Mouse (Mus musculus) midbrain, embryonic 13.5 days (tissue): Measurements from ENCODE around the gene Speer4e. TPM values are rescaled to one million over a fixed set of nuclear protein-coding genes. Genes with fewer than 3 reads are reported as not detected.
"Not testable (repeated sequence)": the region's sequence is repeated elsewhere in the genome, so short reads cannot be mapped to it uniquely, and the experiment has no call there.

Source experiments
- ATAC-seq: fragments of 200-750 bp; cut with Nextera tagmentation; 2 replicates; pipeline ENCODE4 v1.8.0; 2017; ENCODE audit warnings: mild to moderate bottlenecking, moderate TSS enrichment, moderate library complexity
- H3K27ac ChIP-seq: fragments of 300-500 bp; sonication (generic); 2 replicates; pipeline ENCODE4 v1.5.1; 2015; ENCODE audit warnings: inconsistent platforms, mild to moderate bottlenecking, moderate library complexity
- H3K27me3 ChIP-seq: fragments of 300-500 bp; sonication (generic); 2 replicates; pipeline ENCODE4 v1.6.1; 2015; ENCODE audit warnings: mild to moderate bottlenecking, inconsistent platforms
- H3K36me3 ChIP-seq: fragments of 300-500 bp; sonication (generic); 2 replicates; pipeline ENCODE4 v1.6.1; 2015; ENCODE audit warnings: mild to moderate bottlenecking, inconsistent platforms
- H3K4me1 ChIP-seq: fragments of 300-500 bp; sonication (generic); replicated peaks from 2 replicates; pipeline ENCODE4 v1.6.1; 2015; ENCODE audit warnings: inconsistent platforms
- H3K4me2 ChIP-seq: fragments of 300-500 bp; sonication (generic); replicated peaks from 2 replicates; pipeline ENCODE4 v1.6.1; 2015; ENCODE audit warnings: moderate library complexity, mild to moderate bottlenecking, inconsistent platforms
- H3K4me3 ChIP-seq: fragments of 300-500 bp; sonication (generic); replicated peaks from 2 replicates; pipeline ENCODE4 v1.5.1; 2015; ENCODE audit warnings: mild to moderate bottlenecking, inconsistent platforms
- H3K9ac ChIP-seq: fragments of 300-500 bp; sonication (generic); replicated peaks from 2 replicates; pipeline ENCODE4 v1.6.1; 2015; ENCODE audit warnings: mild to moderate bottlenecking, inconsistent platforms
- H3K9me3 ChIP-seq: fragments of 300-500 bp; sonication (generic); 2 replicates; pipeline ENCODE4 v1.6.1; 2016; ENCODE audit warnings: mild to moderate bottlenecking, inconsistent platforms
- WGBS: fragments of 180-500 bp; shearing (Covaris S2); methylation state at CpG from one replicate; pipeline ENCODE4 v1.1.7; 2015; 5-methylcytosine and 5-hydroxymethylcytosine counted together
- polyA plus RNA-seq: library from polyadenylated mRNA; unstranded; fragments of >200 nt; fragmentation: Nextera tagmentation; extraction: Ambion mirVana; gene quantifications from 2 replicates; pipeline ENCODE4 v1.2.1, GENCODE M21; 2015

The Speer4e gene
- polyA plus RNA-seq, 1 experiment from 2014 or later: not detected

DNA sequence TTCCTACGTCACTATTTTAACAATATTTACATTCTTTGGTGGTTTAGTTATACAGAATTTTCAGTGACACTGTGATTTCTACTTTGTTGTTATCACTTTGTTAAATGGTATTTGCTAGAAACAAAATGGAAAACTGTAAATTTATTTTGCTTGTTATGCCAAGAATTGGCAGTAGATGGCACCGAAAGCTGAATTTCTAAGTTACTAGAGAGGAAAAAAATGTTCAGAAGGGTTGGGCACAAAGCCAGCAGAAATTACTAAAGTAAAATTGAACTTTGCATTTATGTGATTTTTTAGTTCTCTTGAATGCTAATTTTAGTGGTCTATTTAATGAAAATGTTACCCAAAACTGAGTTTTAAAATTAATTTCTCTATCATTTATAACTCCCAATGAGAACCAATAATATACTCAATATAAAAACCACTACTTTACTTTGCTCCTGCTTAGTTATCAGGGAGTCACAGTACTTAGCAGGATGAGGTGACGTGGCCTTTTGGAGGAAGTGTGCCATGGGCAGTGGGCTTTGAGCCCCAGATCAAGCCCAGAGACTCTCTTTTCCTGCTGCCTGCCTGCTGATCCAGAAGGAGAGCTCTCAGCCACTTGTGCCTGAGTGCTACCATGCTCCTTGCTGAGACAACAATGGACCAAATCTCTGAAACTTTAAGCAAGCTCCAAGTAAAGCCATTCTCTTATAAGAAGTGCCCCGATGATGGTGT is 9.4 kb upstream of the Speer4e start:
- not testable (repeated sequence) for H3K9ac ChIP-seq, H3K27me3 ChIP-seq, H3K36me3 ChIP-seq, H3K4me3 ChIP-seq, H3K27ac ChIP-seq, H3K4me2 ChIP-seq, ATAC-seq, H3K4me1 ChIP-seq
- WGBS: 57% methylated on average over 4 of the region's 4 CpGs
- H3K9me3 ChIP-seq: peaks cover 24% of the 10 kb centered on the region

DNA sequence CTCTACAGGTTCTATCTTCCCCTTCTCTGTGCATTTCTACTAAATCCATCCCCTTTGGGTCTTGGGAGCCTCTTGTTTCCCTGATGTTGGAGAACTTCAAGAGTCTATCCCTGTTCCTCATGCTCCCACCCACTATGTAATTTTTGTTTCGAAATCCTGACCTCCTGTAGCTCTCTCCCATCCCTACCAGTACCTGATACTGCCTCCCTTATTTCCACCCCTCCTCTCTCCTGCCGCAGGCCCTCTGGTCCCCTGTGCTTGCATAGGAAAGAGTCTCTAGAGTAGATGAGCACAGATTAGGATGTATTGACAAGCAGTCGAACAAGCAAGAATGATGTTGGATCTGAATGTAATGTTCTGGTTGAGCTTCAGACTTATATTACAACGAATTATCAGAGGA is 7.3 kb upstream of the Speer4e start:
- not testable (repeated sequence) for H3K36me3 ChIP-seq, H3K9ac ChIP-seq, H3K4me3 ChIP-seq, H3K27ac ChIP-seq, H3K4me1 ChIP-seq, H3K27me3 ChIP-seq, H3K4me2 ChIP-seq
- peak; percentile 50; the same call in 1 of the 2 replicates for ATAC-seq
- WGBS: 63% methylated on average over 4 of the region's 4 CpGs
- H3K9me3 ChIP-seq: peaks cover 15% of the 10 kb centered on the region

DNA sequence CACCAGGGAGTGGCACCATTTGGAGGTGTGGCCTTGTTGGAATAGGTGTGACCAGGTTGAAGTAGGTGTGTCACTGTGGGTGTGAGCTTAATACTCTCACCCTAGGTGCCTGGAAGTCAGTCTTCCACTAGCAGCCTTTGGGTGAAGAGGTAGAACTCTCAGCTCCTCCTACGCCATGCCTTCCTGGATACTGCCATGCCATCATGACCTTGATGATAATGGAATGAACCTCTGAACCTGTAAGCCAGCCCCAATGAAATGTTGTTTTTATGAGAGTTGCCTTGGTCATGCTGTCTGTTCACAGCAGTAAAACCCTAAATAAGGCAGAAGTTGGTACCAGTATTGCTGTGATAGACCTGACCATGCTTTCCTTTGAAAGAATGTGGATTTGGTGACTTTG is 2.8 kb upstream of the Speer4e start:
- peaks cover 15% of the 10 kb centered on the region for H3K9me3 ChIP-seq
- not testable (repeated sequence) for H3K27ac ChIP-seq, H3K4me3 ChIP-seq, H3K36me3 ChIP-seq, H3K27me3 ChIP-seq, H3K4me2 ChIP-seq, H3K9ac ChIP-seq, H3K4me1 ChIP-seq, ATAC-seq
- WGBS: 94% methylated on average over 1 of the region's 1 CpGs

DNA sequence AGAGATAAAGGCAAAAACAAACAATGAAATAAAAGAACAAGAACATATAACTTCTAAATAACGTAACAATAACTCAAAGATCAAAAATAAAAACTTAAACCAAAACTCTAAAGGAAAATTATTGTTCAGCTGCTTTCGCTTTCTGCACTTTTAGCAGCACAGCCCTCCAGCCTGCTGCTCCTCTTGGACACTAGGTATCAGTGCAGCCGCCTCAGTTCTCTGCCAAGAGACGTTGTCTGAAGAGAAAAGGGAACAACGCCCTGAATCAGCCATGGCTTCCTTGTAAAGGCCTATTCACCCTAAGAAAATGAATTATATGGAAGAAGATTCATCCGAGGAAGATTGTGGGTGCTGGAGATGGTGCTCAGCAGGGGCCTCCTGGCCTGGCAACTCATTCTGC is 4.5 kb downstream of the Speer4e start:
- H3K9ac ChIP-seq, H3K27me3 ChIP-seq, H3K4me2 ChIP-seq, H3K36me3 ChIP-seq, H3K4me3 ChIP-seq, ATAC-seq, H3K4me1 ChIP-seq, H3K27ac ChIP-seq: not testable (repeated sequence)
- WGBS: 75% methylated on average over 5 of the region's 6 CpGs
- peaks cover 12% of the 10 kb centered on the region for H3K9me3 ChIP-seq

DNA sequence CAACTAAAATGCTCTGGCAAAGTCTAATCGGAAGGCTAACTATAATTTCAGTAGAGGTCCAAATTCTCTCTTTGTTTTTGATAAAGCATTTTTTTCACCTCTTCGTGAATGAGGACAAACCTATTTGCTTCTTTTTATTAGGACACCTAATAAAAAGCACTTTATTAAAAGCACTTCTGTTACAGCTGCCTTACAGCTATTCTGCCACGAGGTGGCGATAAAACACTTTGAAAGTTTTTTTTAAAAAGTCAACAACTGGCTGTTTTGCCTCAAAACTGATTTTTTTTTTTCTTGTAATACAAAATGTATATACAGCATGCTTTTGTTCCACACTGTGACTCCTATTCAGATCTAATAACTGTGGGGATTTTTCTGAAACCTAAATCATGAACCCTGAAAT is 11.2 kb downstream of the Speer4e start:
- H3K4me3 ChIP-seq, H3K4me1 ChIP-seq, H3K27ac ChIP-seq, H3K9ac ChIP-seq, H3K27me3 ChIP-seq, H3K4me2 ChIP-seq, H3K36me3 ChIP-seq, ATAC-seq, H3K9me3 ChIP-seq: not testable (repeated sequence)
- WGBS: 33% methylated on average over 4 of the region's 4 CpGs

DNA sequence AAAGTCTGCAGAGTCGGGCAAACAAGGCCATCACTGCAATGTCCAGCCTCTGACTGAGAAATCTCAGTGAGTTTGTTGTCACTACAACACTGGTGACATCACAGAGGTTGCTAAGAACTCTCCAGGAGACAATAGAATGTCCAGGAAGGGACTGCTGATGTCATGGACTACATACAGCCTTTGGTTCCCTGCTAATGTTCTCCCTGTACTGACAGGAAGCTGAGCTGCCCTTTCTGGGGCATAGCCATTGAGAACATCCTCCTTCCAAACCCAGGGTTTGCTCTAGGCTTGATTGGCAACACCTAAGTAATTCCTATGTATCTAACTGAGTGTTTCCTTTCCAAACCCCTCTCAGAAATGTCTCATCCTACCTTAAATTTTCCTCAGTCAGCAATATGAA is 23.4 kb downstream of the Speer4e start, which contains the start of gene Gm9758:
Gm9758 (minus strand) TSS at position 101 of the 400 bp plus-strand sequence.
- not testable (repeated sequence) for H3K4me3 ChIP-seq, H3K27me3 ChIP-seq, H3K9ac ChIP-seq, H3K9me3 ChIP-seq, H3K36me3 ChIP-seq, H3K27ac ChIP-seq, ATAC-seq, H3K4me2 ChIP-seq, H3K4me1 ChIP-seq
- WGBS: 48% methylated on average over 1 of the region's 1 CpGs

DNA sequence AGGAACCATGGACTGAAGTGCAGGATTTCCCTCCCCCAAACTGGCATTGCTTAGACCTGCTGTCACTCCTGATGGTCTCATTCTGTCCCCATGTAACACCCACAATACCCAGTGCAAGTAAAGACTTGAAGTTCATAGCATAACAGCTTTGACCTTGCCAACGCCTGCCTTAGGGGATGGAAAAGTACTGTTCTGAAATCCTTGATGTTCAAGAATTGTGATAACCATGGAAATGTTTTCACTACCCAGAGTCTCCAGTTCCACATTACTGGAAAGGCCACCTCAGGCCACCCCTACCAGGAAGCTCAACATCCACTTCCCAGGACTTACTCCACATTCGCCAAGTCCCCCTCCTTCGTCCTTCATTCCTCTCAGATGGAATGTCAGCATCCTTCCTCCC is 23.9 kb downstream of the Speer4e start:
- H3K9me3 ChIP-seq, H3K4me2 ChIP-seq, H3K4me1 ChIP-seq, ATAC-seq, H3K27ac ChIP-seq, H3K9ac ChIP-seq, H3K36me3 ChIP-seq, H3K4me3 ChIP-seq, H3K27me3 ChIP-seq: not testable (repeated sequence)
- 67% methylated on average over 2 of the region's 3 CpGs for WGBS

DNA sequence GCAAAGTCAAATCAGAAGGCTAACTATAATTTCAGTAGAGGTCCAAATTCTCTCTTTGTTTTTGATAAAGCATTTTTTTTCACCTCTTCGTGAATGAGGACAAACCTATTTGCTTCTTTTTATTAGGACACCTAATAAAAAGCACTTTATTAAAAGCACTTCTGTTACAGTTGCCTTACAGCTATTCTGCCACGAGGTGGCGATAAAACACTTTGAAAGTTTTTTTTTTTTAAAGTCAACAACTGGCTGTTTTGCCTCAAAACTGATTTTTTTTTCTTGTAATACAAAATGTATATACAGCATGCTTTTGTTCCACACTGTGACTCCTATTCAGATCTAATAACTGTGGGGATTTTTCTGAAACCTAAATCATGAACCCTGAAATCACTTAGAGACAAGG is 34.7 kb downstream of the Speer4e start:
- H3K4me3 ChIP-seq, H3K27ac ChIP-seq, H3K9ac ChIP-seq, H3K27me3 ChIP-seq, H3K9me3 ChIP-seq, H3K4me1 ChIP-seq, H3K4me2 ChIP-seq, ATAC-seq, H3K36me3 ChIP-seq: not testable (repeated sequence)
- WGBS: 15% methylated on average over 3 of the region's 3 CpGs

DNA sequence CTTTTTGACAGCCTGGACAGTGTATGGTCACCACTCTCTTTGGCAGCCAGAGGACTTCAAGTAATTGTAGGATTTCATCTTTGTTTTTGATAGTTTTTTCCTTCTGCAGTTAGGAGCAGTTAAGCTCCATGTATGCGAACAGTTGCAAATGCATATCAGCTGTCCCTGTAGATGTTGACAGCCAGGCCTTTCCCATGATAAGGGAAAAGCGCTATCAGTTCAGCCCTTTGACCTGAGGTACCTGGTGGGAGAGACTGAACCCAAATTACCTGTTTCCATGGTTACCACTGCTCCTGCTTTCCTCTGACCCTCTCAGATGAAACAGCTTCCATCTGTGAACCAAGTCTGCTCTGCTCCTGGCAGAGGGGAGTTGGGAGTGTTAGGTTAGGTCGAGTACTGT is 46.0 kb downstream of the Speer4e start:
- 86% methylated on average over 3 of the region's 3 CpGs for WGBS
- Histone ChIP-seq H3K27ac (no peak overlapping the region), H3K4me3 (no peak overlapping the region), H3K9me3 (no peaks in the 10 kb centered on the region), H3K27me3 (no peaks in the 10 kb centered on the region), H3K4me2 (no peak overlapping the region), H3K4me1 (no peaks in the 10 kb centered on the region), H3K9ac (no peak overlapping the region), H3K36me3 (no peaks in the 10 kb centered on the region)
- no peak for ATAC-seq

DNA sequence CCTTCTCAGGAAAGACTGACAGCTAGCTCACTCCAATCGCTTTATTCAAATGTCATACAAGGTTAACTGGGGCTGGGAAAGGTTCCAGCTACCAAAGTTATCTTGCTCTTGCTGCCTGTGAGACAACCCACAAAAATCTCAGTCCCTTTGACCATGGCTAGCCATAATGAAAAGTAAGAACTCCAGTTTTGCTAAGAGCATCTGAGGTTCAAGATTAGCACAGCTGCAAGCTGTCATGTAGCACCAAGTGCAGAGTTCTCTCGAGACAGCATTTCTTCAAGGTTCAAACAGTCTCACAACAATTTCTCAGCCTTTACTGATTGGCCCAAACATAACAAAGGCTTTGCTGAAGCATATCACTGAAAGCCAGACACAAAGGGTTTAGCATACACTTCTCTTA is 52.9 kb downstream of the Speer4e start:
- not testable (repeated sequence) for H3K27me3 ChIP-seq, H3K4me3 ChIP-seq, H3K4me2 ChIP-seq, H3K36me3 ChIP-seq, H3K9ac ChIP-seq, H3K27ac ChIP-seq, ATAC-seq, H3K9me3 ChIP-seq, H3K4me1 ChIP-seq
- 76% methylated on average over 2 of the region's 2 CpGs for WGBS

Other genes with a start within 250 kb of the Speer4e start
- gene Gm9758, start 23.5 kb downstream of the Speer4e start, polyA plus RNA-seq: not detected in 2 replicates
- gene Gm10354, start 40.5 kb upstream of the Speer4e start, polyA plus RNA-seq: not detected in 2 replicates
- gene Gm17019, start 94.6 kb upstream of the Speer4e start, polyA plus RNA-seq: not detected in 2 replicates